Mouse (Mus musculus) MN1 (cell line): ENCODE data around the gene Lonrf3.

Source experiments
- DNase-seq: peaks from one replicate; pipeline ENCODE4 v3.0.0-alpha.2; 2016; ENCODE audit warnings: low spot score

The Lonrf3 gene

DNA sequence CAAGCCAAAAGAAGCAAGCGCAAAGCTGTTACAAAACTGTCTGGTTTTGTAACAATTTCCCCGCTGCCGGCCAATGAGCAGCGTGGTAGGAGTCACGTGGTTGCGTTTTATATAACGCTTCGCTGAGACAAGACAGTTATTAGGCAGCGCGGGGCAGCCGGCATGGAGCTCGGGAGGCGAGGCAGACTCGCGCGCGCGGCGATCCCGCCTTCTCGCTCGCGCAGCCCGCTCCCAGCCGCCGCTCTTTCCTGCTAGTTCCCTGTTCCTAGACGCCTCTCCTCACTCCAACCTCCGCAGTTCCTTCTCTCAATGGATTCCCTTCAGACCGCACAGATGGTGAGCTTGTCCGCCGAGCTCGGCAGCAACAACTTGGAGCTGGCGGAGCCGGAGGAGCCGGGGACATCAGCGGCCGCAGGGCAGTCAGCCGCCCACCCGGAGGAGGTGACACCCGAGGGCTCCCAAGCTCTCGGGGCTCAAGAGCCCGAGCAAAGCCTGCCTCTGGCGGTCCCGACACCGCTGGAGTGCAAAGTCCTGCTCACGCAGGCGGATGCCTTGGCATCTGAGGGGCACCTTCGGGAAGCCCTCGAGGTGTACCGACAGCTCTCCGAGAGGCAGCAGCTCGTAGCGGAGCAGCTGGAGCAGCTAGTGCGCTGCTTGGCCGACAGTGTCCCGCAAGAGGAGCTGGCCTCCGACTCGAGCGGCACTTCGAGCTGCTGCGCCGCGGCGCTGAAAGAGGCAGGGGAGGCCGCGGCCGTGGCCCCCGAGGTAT lies at the start of gene Lonrf3:
Lonrf3 (plus strand) TSS at position 83 of the 769 bp plus-strand sequence.
- peak; percentile 77 for DNase-seq

DNA sequence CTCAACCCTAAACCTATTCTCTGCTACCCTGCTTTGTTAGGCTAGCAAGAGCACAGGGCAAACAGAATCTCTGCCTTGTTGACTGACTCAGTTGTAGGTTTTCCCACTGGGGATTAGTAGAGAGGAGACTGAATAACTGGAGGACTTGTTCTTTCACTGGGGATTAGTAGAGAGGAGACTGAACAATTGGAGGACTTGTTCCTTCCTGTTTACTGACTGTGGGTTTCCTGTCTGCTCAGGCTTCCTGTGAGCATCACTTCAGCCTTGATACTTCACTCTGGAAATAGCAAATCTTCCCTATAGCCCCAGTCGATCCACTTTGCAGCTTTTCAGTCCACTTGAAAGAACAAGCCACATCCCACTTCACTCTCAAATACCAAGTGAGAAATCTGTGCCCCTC lies 49.4 kb upstream of the Lonrf3 start:
- DNase-seq = no peak

DNA sequence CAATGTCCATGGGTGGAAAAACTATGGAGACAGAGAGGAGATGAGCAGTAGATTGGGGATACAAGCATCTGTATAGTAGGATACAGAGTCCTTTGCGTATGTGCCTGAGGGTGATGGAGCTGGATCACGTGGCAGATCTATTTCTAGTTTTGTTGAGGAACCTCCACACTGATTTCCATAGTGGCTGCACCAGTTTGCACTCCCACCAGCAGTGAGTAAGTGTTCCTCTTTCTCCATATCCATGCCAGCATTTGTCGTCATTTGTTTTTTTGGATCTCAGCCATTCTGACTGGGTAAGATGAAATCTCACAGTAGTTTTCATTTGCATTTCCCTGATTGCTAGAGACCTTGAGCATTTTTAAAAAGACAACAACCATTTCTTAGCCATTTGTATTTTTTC lies 16.7 kb upstream of the Lonrf3 start:
- no peak for DNase-seq

DNA sequence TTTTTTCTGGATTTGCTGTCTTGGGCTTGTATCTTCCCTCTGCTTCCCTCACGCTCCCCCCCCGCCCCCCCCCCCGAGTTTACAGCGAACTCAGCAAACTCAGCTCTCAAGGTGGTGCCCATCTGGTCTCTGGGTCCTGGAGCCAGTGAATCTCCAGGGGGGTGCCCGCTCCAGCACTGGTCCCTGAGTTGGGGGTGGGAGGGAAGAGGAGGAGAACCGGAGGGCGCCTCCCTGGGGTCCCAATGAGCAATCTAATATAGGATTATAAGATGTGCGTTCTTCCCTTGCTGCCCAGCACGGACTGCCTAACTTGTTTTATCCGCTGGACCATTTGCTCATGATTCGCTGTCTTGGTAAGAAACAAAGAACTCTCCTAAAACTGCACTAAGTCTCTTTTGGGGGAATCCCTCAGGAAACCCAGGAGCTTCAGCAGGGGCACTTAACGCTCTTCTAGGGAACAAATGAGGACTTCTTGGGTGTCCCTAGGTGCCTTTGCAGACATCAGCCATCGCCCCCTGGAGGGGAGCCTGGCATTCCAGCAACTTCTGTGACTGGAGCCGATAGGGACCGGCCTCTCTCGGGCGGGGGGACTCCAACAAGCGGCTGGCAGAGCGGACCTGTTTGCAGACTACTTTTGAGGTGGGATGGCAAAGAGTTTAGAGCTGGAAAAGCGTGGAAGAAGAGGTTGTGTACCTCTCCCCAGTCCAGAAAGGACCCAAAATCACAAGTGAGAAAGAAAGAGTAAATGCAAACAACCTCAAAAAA lies 480 bp upstream of the Lonrf3 start:
- DNase-seq = peak; percentile 50

DNA sequence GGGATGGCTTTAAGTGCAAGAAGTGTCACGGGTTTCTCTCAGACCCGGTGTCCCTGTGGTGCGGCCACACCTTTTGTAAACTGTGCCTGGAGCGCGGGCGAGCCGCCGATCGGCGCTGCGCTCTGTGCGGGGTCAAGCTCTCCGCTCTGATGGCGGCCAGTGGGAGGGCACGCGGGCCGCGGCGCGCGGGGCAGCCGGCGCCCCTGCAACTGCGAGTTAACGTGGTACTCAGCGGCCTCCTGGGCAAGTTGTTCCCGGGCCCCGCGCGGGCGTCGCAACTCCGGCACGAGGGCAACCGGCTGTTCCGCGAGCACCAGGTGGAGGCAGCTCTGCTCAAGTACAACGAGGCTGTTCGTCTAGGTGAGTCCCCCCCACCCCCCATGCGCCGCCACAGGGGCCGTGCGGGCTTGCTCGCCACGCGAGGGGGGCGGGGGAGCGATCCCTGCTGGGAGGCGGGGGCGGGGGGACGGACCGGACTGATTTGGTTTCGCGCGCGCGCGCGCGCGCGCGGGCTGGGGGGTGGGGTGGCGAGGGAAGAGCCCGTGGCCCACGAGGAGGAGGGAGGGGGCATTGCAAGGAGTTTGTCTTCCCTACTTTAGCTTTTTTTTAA lies 992 bp downstream of the Lonrf3 start:
- peak; percentile 22 for DNase-seq

DNA sequence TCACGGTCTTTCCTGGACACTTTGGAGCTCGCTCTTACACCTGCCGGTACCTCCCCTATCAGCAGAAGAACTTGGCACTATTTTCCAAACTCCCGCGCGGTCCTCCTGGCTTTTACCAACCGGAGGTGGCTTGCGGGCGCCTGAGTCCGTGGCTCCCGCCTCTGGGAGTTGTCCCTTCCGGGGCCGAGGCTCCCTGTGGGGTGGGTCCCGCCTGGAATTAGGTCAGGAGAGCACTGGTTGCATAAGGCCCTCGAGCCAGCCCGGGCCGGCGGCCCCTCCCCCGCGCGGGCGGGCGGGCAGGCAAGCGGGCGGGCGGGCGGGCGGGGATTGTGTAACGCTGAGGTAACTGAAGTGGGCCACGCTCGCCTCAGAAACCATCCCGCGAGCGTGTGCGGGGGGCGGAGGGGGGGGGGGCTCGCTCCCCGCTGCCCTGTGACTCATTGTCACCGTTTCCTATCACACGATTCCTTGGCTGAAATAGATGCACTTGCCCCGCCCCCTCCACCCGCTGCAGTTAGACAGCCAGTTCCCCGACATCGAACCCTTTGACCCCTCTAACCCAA lies 1.8 kb downstream of the Lonrf3 start:
- DNase-seq = peak; percentile 67

DNA sequence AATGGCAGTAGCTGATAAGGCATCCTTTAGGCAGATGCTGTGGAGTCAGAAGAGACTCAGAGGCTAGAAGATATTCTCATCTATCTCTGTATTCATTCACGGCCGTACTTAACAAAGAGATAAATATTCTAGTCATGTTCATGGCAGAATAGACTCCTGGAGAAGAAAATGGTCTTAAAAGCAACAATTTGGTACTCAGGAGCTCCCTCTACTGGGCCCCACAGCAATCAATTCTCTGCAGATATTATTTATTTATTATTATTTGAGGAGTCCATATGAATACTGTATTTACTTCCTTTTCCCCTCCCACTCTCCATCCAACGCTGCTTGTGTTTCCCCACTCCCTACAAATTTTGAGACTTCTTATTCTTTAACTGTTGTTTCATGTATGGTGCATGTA lies 24.3 kb downstream of the Lonrf3 start:
- peak; percentile 7 for DNase-seq

DNA sequence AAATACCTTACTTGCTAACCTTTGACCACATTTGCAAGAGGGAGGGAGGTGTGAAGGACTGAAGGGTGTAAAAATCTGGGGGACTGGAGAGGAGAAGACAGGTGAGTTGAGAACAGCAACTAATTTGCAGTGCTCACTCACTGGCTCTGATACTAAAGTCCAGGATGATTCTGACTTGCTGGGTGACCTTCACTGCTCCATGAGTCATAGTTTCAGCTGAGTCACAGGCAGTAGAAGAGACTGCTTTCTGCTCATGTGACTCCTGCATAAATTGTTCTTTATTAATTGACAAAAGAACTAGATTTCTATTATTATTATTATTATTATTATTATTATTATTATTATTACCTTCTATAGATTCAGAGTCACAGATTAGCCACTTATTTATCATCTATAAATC lies 57.2 kb downstream of the Lonrf3 start:
- DNase-seq = no peak

DNA sequence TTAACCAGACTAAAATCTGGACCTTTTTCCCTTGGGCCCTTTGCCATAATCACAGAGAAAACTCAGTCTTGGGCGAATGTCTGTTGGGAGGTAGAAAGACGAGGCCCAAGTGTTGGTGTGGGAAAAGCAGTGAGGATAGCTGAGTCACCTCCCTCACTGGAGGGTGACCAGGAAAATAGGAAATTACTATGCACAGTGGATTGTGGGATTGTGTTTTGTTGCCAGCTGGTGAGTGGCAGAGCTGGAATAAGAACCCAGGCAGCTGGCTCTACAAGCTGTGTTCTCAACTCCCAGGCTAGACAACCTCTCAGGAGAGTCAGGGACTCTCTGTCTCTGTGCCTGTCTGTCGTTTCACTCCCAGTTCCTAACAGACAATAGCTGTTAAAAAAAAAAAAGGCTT lies 61.8 kb downstream of the Lonrf3 start:
- DNase-seq = peak; percentile 9

DNA sequence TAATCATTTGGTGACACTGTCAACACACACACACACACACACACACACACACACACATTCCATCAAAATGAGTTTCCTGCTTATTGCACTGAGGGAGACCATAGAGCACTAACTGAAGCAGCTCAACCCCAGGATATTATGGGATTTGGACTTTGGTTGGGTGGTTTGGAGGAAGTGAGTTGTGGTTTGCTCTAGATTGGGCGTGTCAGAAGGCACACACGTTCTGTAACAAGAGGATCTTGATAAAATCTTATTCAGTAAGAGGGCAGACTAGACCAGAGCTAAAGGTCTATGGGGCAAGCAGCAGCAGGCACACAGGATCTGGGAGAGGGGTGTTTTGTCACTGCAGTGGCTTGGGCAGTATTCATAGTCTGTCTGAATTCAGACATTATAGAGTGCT lies 62.4 kb downstream of the Lonrf3 start:
- no peak for DNase-seq

DNA sequence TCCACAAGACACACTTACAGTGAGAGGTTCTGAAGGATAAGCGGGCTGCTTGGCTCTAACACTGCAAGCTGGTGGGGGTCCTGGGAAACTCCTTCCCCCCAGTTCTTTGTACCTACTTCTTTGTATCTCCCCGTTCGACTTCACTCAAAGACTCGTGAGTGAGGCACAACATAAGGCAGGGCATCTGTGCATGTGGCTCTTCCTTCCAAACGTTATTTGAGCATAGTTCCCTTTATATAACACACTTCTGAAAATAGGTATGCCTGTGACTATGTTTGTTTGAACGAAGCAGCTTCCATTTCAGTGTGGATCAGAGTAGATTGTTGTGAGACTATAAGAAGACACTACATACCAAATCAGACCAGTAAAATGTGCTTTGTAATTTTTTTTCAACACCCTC lies 64.5 kb downstream of the Lonrf3 start:
- no peak for DNase-seq

DNA sequence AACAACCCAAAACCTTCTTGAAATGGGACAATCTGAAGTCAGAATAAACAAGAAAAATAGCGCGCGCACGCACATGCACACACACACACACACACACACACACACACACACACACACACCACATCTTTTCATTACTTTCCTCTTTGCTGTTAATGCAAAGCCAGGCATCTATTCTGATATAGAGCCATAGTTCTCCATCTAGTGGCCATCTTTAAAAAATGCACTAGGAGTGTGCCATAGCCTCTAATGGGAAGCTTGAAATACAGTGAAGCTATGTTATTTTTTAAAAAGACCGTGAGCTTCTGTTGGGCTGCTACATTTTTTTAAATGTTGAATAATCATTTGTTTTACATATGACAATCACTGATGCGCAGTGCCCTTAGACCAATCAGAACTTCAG lies 65.1 kb downstream of the Lonrf3 start:
- DNase-seq = peak; percentile 34

DNA sequence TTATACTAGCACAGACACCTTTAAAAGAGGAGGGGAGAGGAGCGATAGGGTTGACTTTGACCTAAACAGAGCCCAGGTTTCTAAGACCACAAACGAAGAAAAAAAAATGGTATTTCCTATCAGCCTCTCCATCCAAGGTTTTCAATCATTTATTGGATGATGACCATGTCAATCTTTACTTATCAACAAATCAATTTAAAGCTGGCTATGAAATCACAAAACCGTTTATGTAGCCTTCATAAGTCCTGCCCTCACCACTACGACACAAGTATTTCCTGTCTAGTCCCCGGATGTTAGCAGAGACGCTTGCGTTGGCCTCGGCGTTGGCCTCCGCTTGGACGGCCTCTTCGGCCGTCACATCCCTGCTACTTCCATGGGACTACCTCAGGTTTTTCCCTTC lies 72.8 kb downstream of the Lonrf3 start, which contains the start of gene Gm6268:
Gm6268 (plus strand) TSS at position 301 of the 400 bp plus-strand sequence.
- DNase-seq = no peak

DNA sequence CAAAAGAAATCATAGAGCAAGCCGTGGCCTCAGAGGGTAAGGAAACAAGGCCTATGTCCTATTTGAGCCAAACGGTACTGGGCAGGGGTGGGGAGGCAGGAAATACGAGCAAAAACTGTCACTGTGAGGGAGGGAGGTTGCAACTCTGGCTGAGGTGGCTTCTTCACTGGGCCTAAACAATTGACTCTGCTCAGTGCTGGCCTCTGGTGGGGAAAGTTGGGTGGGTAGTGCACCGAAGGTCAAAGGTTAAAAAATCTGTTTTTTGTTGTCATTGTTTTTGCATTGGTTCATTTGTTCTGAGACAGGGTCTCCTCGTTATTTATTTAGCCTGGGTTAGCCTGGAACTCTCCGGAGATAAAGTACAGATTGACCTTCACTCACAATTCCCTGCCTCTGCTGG lies 74.2 kb downstream of the Lonrf3 start:
- no peak for DNase-seq
